In the genomic region with DNA sequence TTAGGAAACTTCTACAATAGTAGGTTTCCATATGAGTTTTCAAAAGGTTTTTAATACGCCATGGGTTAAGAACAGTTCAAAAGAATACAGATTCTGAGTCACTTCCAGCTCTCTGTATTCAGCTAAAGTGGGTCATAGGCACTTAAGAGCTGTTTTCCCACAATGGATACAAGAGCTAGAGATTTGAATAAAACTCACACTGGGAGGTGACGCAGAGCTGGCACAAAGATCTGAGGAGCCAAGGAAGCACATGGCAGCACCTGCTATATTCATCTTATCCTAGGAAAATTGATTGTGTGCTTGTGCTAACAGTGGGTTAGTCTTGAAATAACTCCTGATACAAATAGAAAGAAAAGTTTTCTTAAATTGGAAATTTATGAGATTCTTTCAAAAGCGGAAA, we compare ENCODE assay signal across 31 mouse cellular contexts.
DNase-seq lines count a peak whose midpoint lies in the region; ATAC-seq and TF ChIP-seq lines count a peak whose summit lies in the region.
"Had no signal": no experiment of that assay in that cellular context is flagged by ENCODE, and none has a peak within 500 bp of the region (broad histone marks: within the 10 kb centered on the region; RNA-seq: fewer than 3 reads in every experiment).

No protein-coding gene starts in this region.

- H3K27me3 ChIP-seq in midbrain, postnatal 0 days (ENCODE audit: insufficient read depth, low read length), result no peaks in the 10 kb centered on the region
- H3K27me3 ChIP-seq in midbrain, embryonic 13.5 days, result no peaks in the 10 kb centered on the region
- H3K27me3 ChIP-seq: embryonic facial prominence, embryonic 13.5 days; heart, embryonic 12.5 days; liver, embryonic 15.5 days; neural tube, embryonic 15.5 days; Patski; stomach, embryonic 15.5 days had no signal

- no peak for ATAC-seq in midbrain, postnatal 0 days (ENCODE audit: low FRiP score)
- no peak for ATAC-seq in midbrain, embryonic 13.5 days
- ATAC-seq: inflammation-experienced regulatory T-cells, adult 6 months; Patski had no signal

- H3K4me3 ChIP-seq in midbrain, postnatal 0 days (ENCODE audit: low read depth, low read length), result no peak overlapping the region
- no peak overlapping the region for H3K4me3 ChIP-seq in midbrain, embryonic 13.5 days (replicated peaks)
- H3K4me3 ChIP-seq: embryonic facial prominence, embryonic 13.5 days; erythroblast, embryonic 14.5 days; heart, embryonic 12.5 days; liver, embryonic 15.5 days; neural tube, embryonic 15.5 days; stomach, embryonic 15.5 days had no signal

- H3K4me2 ChIP-seq in midbrain, postnatal 0 days (ENCODE audit: low read depth, low read length, poor library complexity, severe bottlenecking), result no peak overlapping the region
- no peak overlapping the region for H3K4me2 ChIP-seq in midbrain, embryonic 13.5 days (replicated peaks)
- H3K4me2 ChIP-seq: embryonic facial prominence, embryonic 13.5 days; heart, embryonic 12.5 days; hindbrain, embryonic 14.5 days; liver, embryonic 15.5 days; lung, embryonic 14.5 days; neural tube, embryonic 15.5 days; stomach, embryonic 15.5 days had no signal

- H3K36me3 ChIP-seq in midbrain, postnatal 0 days (ENCODE audit: insufficient read depth, low read length), result no peaks in the 10 kb centered on the region
- no peaks in the 10 kb centered on the region for H3K36me3 ChIP-seq in midbrain, embryonic 13.5 days
- H3K36me3 ChIP-seq: embryonic facial prominence, embryonic 13.5 days; G1E; heart, embryonic 12.5 days; liver, embryonic 15.5 days; neural tube, embryonic 15.5 days; stomach, embryonic 15.5 days had no signal

- TF ChIP-seq CTCF in midbrain, postnatal 0 days (IDR thresholded peaks at IDR 0.05), result no peak

- H3K27ac ChIP-seq in midbrain, postnatal 0 days (ENCODE audit: low read depth, low read length), result no peak overlapping the region
- no peak overlapping the region for H3K27ac ChIP-seq in midbrain, embryonic 13.5 days
- H3K27ac ChIP-seq: embryonic facial prominence, embryonic 13.5 days; hindbrain, embryonic 14.5 days; liver, embryonic 15.5 days; neural tube, embryonic 15.5 days; stomach, embryonic 15.5 days had no signal

- no peaks in the 10 kb centered on the region for H3K9me3 ChIP-seq in midbrain, postnatal 0 days (ENCODE audit: low read length)
- H3K9me3 ChIP-seq in midbrain, embryonic 13.5 days, result no peaks in the 10 kb centered on the region
- H3K9me3 ChIP-seq: embryonic facial prominence, embryonic 13.5 days; heart, embryonic 12.5 days; liver, embryonic 15.5 days; neural tube, embryonic 15.5 days; stomach, embryonic 15.5 days had no signal

- 72% methylated on average over 3 of the region's 3 CpGs for WGBS in midbrain, postnatal 0 days
- WGBS in midbrain, embryonic 13.5 days, result 77% methylated on average over 3 of the region's 3 CpGs

- no peak overlapping the region for H3K9ac ChIP-seq in midbrain, postnatal 0 days (replicated peaks; ENCODE audit: low read length, poor library complexity, severe bottlenecking)
- no peak overlapping the region for H3K9ac ChIP-seq in midbrain, embryonic 13.5 days (replicated peaks)
- H3K9ac ChIP-seq: embryonic facial prominence, embryonic 13.5 days; heart, embryonic 12.5 days; hindbrain, embryonic 14.5 days; liver, embryonic 15.5 days; lung, embryonic 14.5 days; neural tube, embryonic 15.5 days; stomach, embryonic 15.5 days had no signal

- peak; percentile 27 to 37 for DNase-seq in cerebellum, postnatal 14 days
- no peak for DNase-seq in cerebellum, adult 9-10 months
- peak; percentile 7 for DNase-seq in left cerebral cortex, adult 11 months (ENCODE audit: low spot score)
- DNase-seq in left cerebral cortex, postnatal 10 days (ENCODE audit: extremely low spot score in 1 of 2, low spot score in 2 of 2), result no peak
- peak; percentile 31 for DNase-seq in midbrain, postnatal 0 days (ENCODE audit: low spot score)
- peak; percentile 80 for DNase-seq in brain, adult 2 months (ENCODE audit: low read depth, low spot score)
- no peak for DNase-seq in heart, adult 9 months (ENCODE audit: low spot score in 2 of 2)
- DNase-seq: adrenal gland, postnatal 14 days; cerebellum, adult 18-20 months; embryo, embryonic 11 days; gastrocnemius, postnatal 25 days; heart, adult 18-20 months; heart, postnatal 4 days; kidney, adult 11 months; kidney, postnatal 14 days; layer of hippocampus, adult 9-11 months; lung, embryonic 14.5 days; lung, postnatal 14 days; retina, postnatal 1 day; thymus, postnatal 14 days had no signal

- intact Hi-C loops in left cerebral cortex, postnatal 10 days (cut with DNase I), result no loop called here

- H3K4me1 ChIP-seq in midbrain, postnatal 0 days (ENCODE audit: insufficient read depth, low read length), result no peaks in the 10 kb centered on the region
- no peaks in the 10 kb centered on the region for H3K4me1 ChIP-seq in midbrain, embryonic 13.5 days (replicated peaks)
- H3K4me1 ChIP-seq: embryonic facial prominence, embryonic 13.5 days; heart, embryonic 12.5 days; liver, embryonic 15.5 days; neural tube, embryonic 15.5 days; stomach, embryonic 15.5 days had no signal

Comparison
In these comparisons a context has a peak if more than half of its experiments do, and no peak if none do; other contexts are left out.
1. DNase-seq: peak in cerebellum, postnatal 14 days (2 of 2), left cerebral cortex, adult 11 months (single experiment), midbrain, postnatal 0 days (single experiment) and brain, adult 2 months (single experiment); none in cerebellum, adult 9-10 months (single experiment), left cerebral cortex, postnatal 10 days (0 of 2) and heart, adult 9 months (0 of 2).